Mouse (Mus musculus) adrenal gland, postnatal 4 days (tissue): ENCODE data around the gene Itpr2. TPM values are rescaled to one million over a fixed set of nuclear protein-coding genes. Genes with fewer than 3 reads are reported as not detected.

ENCODE experiments used
- DNase-seq, 2 experiments: peaks; one replicate each; pipeline ENCODE4 v3.0.0; 2021 to 2022; ENCODE audit warnings: low spot score in 2 of 2, mixed read lengths in 2 of 2
- total RNA-seq, 2 experiments: library from RNA; stranded (reverse); gene quantifications; 2 replicates each; pipeline ENCODE4 v1.2.3; 2021

Gene Itpr2
- total RNA-seq, 2 experiments from 2014 or later = 41.4 to 41.7 TPM

DNA sequence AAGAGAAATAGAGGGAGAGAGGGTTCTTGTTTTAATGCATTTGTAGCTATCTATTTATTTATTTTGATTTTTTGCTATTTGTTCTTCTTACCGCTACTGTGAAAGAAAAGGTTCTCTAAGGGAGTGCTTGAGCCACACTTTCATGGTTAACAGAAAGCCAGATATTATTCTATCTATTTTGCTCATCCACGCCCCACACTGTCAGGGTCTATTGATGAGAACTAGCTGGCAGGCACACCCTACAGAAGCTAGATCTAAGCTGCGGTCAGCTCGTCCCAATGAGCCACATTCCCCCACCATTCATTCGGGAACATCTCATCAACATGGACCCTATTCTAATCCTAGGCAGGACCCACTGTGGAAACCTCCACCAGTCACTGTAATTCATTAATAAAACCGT lies 271.1 kb downstream of the Itpr2 start:
- no peak for DNase-seq

DNA sequence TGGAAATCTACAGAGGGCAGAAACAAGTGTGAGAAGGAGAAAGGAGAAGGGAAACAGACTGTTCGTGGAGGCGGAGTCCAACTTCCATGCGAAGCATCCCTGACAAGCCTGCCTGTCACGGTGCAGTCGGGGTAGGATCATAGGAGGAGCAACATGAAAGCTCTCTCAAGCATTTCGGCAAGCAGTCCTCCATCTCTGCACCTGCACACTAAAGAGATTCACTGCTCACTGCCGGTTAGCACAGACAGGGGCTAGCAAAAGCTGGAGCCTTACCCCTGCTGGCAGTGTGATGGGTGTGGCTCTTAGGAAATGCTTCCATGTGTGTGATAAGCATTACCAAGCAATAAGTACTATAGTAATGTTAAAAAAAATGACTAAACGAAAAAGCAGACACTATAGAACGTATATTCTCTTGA lies 271.6 kb downstream of the Itpr2 start:
- DNase-seq = no peak

- no peak for DNase-seq
Measured at GRCm38 (mm10) chr6:146229967-146230366, 272.1 kb downstream of the Itpr2 start.

DNA sequence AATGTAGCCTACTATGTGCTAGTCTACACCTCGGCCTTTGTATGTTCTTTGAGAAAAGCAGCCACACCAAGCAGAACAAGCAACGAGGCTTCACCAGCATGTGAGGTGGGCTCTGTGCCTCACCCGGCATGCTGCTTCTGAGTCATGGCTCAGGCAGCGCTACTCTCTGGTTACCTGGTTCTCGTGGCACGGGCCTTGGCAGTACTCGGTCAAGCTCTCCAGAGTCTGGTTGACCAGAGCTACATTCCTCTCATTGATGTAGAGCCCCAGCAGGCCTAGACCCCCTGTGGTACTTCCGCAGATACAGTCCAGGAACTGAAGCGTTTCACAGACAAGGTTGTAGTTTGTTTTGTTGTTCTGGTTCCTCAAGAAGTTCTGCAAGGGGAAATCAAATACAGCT lies 272.5 kb downstream of the Itpr2 start:
- DNase-seq = no peak

GRCm38 (mm10) chr6:146228048-146228447 lies 274.0 kb downstream of the Itpr2 start:
- DNase-seq = no peak

GRCm38 (mm10) chr6:146222403-146223063 lies 279.5 kb downstream of the Itpr2 start:
- no peak for DNase-seq

DNA sequence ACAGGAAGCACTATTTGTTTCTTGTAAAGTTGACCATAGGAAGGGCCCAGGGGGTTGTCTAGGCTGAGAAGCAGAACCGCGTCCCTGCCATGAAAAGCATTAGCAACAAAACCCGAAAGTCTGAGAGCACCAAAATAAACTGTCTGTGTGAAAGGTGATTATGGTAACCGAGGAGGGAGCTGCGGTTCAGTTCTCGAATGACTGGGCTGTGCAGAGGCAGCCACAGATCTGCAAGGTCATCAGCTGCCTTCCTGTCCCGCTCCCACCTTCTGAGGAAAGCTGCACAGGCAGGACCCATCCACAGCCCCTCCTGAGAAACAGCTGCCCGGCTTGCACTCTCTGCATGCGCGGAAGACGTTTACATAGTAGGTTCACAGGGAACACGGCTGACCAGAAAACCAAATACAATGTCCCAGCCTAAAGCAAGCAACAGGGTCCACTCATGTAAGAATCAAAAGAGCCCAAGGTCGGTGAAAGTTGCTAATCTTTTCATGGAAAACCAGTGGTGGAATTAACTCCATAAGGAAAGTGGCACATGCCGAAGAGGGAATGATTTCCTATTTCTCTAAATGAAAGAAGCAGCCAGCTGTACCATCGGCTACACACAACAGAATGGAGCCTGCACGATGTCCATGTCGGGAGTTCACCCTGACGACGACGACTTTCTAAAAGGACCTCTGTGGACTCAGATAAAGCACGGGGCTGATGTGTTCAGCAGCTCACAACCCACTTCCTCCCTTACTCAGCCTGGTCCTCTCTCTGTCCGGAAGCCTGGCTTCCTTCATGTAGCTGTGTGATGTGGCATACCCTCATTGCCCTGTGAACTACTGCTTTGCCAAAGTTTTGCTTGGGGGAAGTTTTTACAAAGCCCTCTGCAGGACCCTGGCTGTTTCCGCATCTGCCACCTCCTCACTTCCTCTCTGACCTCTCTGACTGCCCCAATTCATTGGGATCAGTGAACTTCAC lies 280.4 kb downstream of the Itpr2 start:
- no peak for DNase-seq

- DNase-seq = no peak
Measured at GRCm38 (mm10) chr6:146220071-146220470, 282.0 kb downstream of the Itpr2 start.

DNA sequence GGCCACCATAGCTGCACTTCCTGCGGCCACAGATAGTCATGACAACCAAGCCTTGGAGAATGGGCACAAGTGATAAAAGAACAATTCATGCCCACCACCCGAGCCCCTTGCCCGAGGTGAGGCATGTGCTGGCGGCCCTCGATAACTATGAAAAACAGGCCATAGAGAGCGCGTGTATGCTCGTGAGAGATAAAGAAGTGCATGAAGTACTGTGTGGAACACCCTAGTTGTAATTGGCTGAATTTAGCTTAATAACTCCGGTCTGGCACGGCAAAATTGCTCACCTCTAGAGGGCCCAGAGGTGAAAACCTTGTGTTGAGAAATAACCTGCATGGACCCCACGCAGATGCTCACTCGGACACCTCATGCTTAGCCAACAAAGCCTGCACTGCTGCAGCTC lies 282.5 kb downstream of the Itpr2 start:
- DNase-seq = no peak

- DNase-seq = no peak
Measured at GRCm38 (mm10) chr6:146215302-146215701, 286.7 kb downstream of the Itpr2 start.

DNA sequence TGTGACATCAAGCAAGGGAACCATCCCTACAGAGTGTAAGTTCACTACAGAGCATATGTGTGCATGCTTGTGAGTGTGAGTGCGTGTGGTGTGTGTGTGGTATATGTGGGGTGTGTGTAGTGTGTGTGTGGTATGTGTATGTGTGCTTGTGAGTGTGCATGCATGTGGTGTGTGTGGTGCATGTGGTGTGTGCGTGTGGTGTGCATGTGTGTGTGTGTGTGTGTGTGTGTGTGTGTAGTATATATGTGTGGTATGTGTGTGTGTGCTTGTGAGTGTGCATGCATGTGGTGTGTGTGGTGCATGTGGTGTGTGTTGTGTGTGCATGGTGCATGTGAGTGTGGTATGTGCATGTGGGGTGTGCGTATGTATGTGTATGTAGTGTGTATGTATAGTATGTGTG lies 289.7 kb downstream of the Itpr2 start:
- no peak for DNase-seq

DNA sequence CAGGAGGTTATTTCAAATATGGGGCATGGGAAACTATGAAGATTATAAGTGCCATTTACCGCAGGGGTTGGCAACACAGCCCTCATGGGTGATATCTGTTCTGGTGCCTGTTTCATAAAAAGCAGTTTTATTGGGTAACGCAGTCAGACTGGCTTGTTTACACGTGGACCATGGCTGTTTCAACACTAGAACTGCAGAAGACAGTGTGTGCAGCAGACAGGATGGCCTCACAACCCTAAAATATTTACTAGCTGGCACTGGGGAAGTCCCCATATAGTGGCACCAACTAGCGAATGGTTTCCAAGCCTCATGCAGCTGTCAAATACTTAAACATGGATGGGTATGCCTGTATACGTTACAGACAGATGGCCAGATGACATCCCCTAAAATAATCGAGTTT lies 290.8 kb downstream of the Itpr2 start:
- no peak for DNase-seq

DNA sequence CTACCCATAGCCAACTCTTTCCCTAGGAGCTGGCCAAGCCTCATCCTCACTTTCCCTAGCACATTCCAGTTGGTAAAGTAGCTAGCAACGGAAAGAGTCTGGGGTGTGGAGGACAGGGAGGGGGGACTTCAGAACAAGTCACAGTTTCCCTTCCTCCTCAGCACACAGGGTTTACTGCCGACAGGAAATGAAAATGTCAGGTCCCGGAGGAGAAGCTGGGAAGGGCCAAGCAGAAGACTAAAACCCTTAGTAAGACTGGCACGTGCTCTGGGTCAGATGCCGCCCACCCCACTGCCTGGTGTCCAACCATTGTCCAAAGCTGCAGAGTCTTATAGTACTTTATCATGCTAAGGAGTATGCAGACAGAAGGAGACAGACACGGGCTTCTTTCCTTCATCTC lies 293.0 kb downstream of the Itpr2 start:
- DNase-seq = no peak

- DNase-seq = no peak
Measured at GRCm38 (mm10) chr6:146207204-146207959, 294.6 kb downstream of the Itpr2 start.

GRCm38 (mm10) chr6:146205136-146205535 lies 296.9 kb downstream of the Itpr2 start:
- DNase-seq = no peak

DNA sequence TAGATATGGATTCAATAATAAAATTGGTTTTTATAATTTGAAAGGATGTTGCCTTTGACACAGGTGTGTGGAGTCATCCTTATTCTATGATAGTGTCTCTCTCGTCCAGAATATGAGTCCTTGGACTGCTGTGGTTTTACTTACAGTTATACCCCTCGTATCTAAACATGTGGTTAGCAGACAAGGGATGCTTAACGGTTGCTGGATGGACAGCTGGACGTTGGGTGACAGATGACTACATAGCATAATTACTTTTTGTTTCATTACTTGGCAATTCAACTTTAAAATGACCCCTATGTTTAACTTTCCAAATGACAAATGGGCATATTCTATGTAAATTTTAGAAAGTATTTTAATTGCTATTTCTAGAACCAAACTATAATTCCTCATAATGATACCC lies 297.6 kb downstream of the Itpr2 start:
- DNase-seq = no peak

DNA sequence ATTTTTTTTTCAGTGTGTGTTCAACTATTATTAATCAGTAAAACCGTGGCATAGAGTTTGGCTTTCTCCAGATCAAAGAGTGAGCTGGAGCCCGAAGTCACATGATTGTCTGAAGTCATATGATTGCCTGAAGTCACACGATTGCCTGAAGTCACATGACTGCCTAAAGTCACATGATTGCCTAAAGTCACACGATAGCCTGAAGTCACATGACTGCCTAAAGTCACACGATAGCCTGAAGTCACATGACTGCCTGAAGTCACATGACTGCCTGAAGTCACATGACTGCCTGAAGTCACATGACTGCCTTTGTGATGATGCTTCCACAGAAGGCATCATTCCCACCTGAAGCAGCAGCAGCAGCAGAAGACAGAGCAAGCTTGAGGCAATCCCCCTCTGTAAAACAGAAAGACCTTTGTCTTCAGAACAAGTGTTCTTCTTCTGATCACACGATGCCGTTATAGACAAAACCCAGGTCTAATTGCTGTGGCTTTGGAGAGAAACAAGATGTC lies 304.1 kb downstream of the Itpr2 start:
- no peak for DNase-seq

GRCm38 (mm10) chr6:146196701-146197100 lies 305.3 kb downstream of the Itpr2 start:
- no peak for DNase-seq

DNA sequence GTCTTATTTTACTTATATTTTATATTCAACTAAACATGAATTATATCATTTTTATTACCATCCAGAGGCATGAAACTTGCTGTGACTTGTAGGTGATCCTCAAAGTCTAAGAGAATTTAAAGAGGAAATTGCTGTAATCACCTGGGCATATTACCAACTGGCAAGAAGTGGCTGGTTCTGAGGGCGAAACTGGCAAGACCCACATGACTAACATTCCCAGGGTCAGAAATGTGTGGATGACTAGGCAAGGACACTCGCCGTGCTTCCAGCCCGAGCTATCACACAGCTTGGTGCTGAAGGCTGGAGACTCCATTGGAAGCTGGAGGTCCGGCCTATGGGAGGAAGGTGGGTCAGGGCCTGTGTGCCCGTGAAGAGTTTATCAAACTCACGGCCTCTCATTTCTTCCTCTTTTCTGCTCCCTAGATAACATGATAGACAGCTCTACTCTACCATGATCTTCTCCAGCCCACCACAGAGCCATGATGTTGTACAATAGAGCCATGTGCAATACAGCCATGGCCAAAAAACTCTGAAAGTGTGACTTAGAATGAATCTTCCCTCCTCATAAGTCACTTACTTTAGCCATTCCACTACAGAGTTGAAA lies 306.1 kb downstream of the Itpr2 start:
- DNase-seq = no peak

- DNase-seq = no peak
Measured at GRCm38 (mm10) chr6:146191931-146192330, 310.1 kb downstream of the Itpr2 start.

DNA sequence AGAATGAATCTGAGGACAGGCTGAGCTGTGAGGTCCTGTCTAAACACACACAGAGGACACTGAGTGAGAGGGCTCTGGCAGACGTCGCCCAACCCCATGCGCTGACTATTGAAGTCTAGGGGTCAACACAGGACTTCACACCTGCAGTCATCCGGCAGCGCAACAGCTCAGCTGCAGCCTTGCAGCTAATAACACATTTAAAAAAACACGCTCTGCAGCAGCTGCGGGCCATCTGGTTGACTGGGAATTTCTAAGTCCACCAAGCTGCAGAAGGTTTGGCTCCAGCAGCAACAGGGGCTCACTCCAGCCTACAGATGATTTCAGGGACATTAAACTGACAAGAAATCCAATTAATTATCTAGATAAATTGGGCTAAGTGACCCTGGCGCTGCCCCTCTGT lies 312.0 kb downstream of the Itpr2 start:
- no peak for DNase-seq
